ENCODE assay signal across 28 mouse cellular contexts in genomic region chrX:104054848-104055247, GRCm38 (mm10).
"Had no signal": no experiment of that assay in that cellular context is flagged by ENCODE, and none has a peak within 500 bp of the region (broad histone marks: within the 10 kb centered on the region; RNA-seq: fewer than 3 reads in every experiment).

No protein-coding gene starts in this region.

- H3K36me3 ChIP-seq: limb, embryonic 10.5 days; limb, embryonic 12.5 days; limb, embryonic 13.5 days; limb, embryonic 15.5 days; liver, embryonic 12.5 days; liver, embryonic 13.5 days; liver, embryonic 15.5 days; midbrain, embryonic 10.5 days; midbrain, embryonic 12.5 days; midbrain, embryonic 13.5 days; midbrain, embryonic 15.5 days; neural tube, embryonic 12.5 days; neural tube, embryonic 13.5 days had no signal

- H3K9ac ChIP-seq: limb, embryonic 12.5 days; limb, embryonic 13.5 days; limb, embryonic 15.5 days; liver, embryonic 12.5 days; liver, embryonic 13.5 days; liver, embryonic 14.5 days; liver, embryonic 15.5 days; liver, postnatal 0 days; midbrain, embryonic 12.5 days; midbrain, embryonic 13.5 days; midbrain, embryonic 15.5 days; neural tube, embryonic 12.5 days; neural tube, embryonic 13.5 days had no signal

- H3K4me3 ChIP-seq: left cerebral cortex, adult 2 months; limb, embryonic 10.5 days; limb, embryonic 12.5 days; limb, embryonic 13.5 days; limb, embryonic 15.5 days; liver, embryonic 12.5 days; liver, embryonic 13.5 days; liver, embryonic 15.5 days; megakaryocyte, embryonic 14.5 days; midbrain, embryonic 10.5 days; midbrain, embryonic 12.5 days; midbrain, embryonic 13.5 days; midbrain, embryonic 15.5 days; myocyte; neural tube, embryonic 12.5 days; neural tube, embryonic 13.5 days had no signal

- H3K27ac ChIP-seq: left cerebral cortex, adult 2 months; limb, embryonic 10.5 days; limb, embryonic 12.5 days; limb, embryonic 13.5 days; limb, embryonic 15.5 days; liver, embryonic 12.5 days; liver, embryonic 13.5 days; liver, embryonic 14.5 days; liver, embryonic 15.5 days; macrophage; midbrain, embryonic 10.5 days; midbrain, embryonic 12.5 days; midbrain, embryonic 13.5 days; midbrain, embryonic 15.5 days; neural tube, embryonic 12.5 days; neural tube, embryonic 13.5 days had no signal

- H3K4me2 ChIP-seq: limb, embryonic 12.5 days; limb, embryonic 13.5 days; limb, embryonic 15.5 days; liver, embryonic 11.5 days; liver, embryonic 12.5 days; liver, embryonic 13.5 days; liver, embryonic 15.5 days; midbrain, embryonic 11.5 days; midbrain, embryonic 12.5 days; midbrain, embryonic 13.5 days; midbrain, embryonic 15.5 days; neural tube, embryonic 12.5 days; neural tube, embryonic 13.5 days had no signal

- ATAC-seq: liver, embryonic 12.5 days; liver, postnatal 0 days; midbrain, embryonic 13.5 days; midbrain, embryonic 15.5 days; midbrain, embryonic 16.5 days had no signal

- H3K4me1 ChIP-seq: limb, embryonic 10.5 days; limb, embryonic 12.5 days; limb, embryonic 13.5 days; limb, embryonic 15.5 days; liver, embryonic 12.5 days; liver, embryonic 13.5 days; liver, embryonic 15.5 days; megakaryocyte, embryonic 14.5 days; midbrain, embryonic 10.5 days; midbrain, embryonic 12.5 days; midbrain, embryonic 13.5 days; midbrain, embryonic 15.5 days; neural tube, embryonic 12.5 days; neural tube, embryonic 13.5 days had no signal

- DNase-seq: layer of hippocampus, postnatal 36 days; left cerebral cortex, postnatal 4 days; liver; liver, embryonic 13.5 days; liver, postnatal 0 days; lung, postnatal 10 days; lung, postnatal 36 days; midbrain, embryonic 14.5 days had no signal

- H3K9me3 ChIP-seq: limb, embryonic 10.5 days; limb, embryonic 12.5 days; limb, embryonic 13.5 days; limb, embryonic 15.5 days; liver, embryonic 12.5 days; liver, embryonic 13.5 days; liver, embryonic 15.5 days; midbrain, embryonic 10.5 days; midbrain, embryonic 12.5 days; midbrain, embryonic 13.5 days; midbrain, embryonic 15.5 days; neural tube, embryonic 12.5 days; neural tube, embryonic 13.5 days had no signal

- H3K27me3 ChIP-seq: limb, embryonic 13.5 days; limb, embryonic 15.5 days; liver, embryonic 12.5 days; liver, embryonic 13.5 days; liver, embryonic 15.5 days; neural tube, embryonic 12.5 days had no signal
